Comparison of ENCODE assay signal across 8 mouse cellular contexts in the genomic region with DNA sequence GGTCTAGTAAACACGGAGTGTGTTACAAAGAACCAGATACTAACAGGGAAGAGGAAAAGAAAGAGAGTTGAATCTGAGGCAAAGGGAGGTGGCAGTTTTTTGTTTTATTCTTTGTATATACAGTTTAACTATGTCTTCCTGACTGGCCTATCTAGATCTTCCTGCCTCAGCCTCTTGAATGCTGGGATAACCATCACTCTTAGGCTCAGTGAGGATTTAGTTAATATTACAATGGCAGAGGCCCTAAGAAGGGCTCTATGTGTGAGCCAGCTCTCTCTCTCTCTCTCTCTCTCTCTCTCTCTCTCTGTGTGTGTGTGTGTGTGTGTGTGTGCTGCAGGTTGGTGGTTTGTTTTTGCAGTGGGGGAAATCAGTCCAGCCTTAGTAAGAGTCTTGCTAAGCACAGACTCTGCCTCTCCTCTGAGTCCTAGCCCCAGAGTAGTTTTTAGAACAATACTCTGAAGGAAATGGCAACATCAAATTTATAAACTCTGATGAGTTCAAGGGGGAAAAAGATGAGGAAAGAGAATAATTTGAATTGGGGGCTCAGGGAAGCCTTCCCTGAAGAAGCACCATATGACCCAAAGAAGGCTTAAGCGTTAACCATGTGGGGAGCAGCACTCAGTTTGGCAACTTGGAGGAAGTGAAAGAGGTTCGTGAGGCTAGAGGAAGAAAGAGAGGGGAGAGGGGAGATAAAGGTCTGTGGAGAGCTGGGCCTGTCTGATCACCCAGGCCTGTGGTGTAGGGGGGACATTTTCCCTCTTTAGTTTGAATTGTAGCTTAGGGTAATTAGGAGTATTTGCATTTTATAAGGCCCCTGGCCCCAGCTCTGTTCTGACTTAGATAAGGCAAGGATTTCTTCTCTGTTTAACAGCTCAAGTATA. TPM values are rescaled to one million over a fixed set of nuclear protein-coding genes. Genes with fewer than 3 reads are reported as not detected.
DNase-seq lines count a peak whose midpoint lies in the region; ATAC-seq and TF ChIP-seq lines count a peak whose summit lies in the region.

No protein-coding gene starts in this region.

- TF ChIP-seq CTCF in bone marrow macrophage, adult 2 months (IDR thresholded peaks at IDR 0.05; ENCODE audit: low read depth, low read length) = no peak

- no peaks in the 10 kb centered on the region for H3K36me3 ChIP-seq in heart, embryonic 11.5 days (ENCODE audit: control insufficient read depth, insufficient read depth, low read length)
- H3K36me3 ChIP-seq in intestine, embryonic 15.5 days = no peaks in the 10 kb centered on the region
- H3K36me3 ChIP-seq in midbrain, embryonic 15.5 days (replicated peaks) = no peaks in the 10 kb centered on the region

- H3K9ac ChIP-seq in heart, embryonic 11.5 days (ENCODE audit: low read depth, low read length) = no peak overlapping the region
- no peak overlapping the region for H3K9ac ChIP-seq in intestine, embryonic 15.5 days
- H3K9ac ChIP-seq in midbrain, embryonic 15.5 days = no peak overlapping the region

- peaks cover 30% of the 10 kb centered on the region for H3K4me1 ChIP-seq in heart, embryonic 11.5 days (ENCODE audit: control insufficient read depth, insufficient read depth, low read length)
- H3K4me1 ChIP-seq in bone marrow macrophage, adult 2 months (ENCODE audit: control insufficient read depth, insufficient read depth, low read length) = peaks cover 35% of the 10 kb centered on the region
- H3K4me1 ChIP-seq in intestine, embryonic 15.5 days (replicated peaks) = peaks cover 33% of the 10 kb centered on the region
- peaks cover 36% of the 10 kb centered on the region for H3K4me1 ChIP-seq in midbrain, embryonic 15.5 days

- no peak overlapping the region for H3K27ac ChIP-seq in heart, embryonic 11.5 days (ENCODE audit: low read depth, low read length)
- H3K27ac ChIP-seq in bone marrow macrophage, adult 2 months (ENCODE audit: insufficient read depth, low read depth, low read length) = peak overlapping the region; percentile 67
- H3K27ac ChIP-seq in intestine, embryonic 15.5 days = peak overlapping the region; percentile 44; the same call in 1 of the 2 replicates
- H3K27ac ChIP-seq in midbrain, embryonic 15.5 days = no peak overlapping the region

- peak overlapping the region; percentile 94; the same call in 1 of the 2 replicates for H3K4me3 ChIP-seq in heart, embryonic 11.5 days (ENCODE audit: low read depth, low read length)
- H3K4me3 ChIP-seq in bone marrow macrophage, adult 2 months (ENCODE audit: insufficient read depth, low read length) = peak overlapping the region; percentile 21
- no peak overlapping the region for H3K4me3 ChIP-seq in intestine, embryonic 15.5 days (replicated peaks)
- no peak overlapping the region for H3K4me3 ChIP-seq in midbrain, embryonic 15.5 days

- peak overlapping the region; percentile 80 for H3K4me2 ChIP-seq in heart, embryonic 11.5 days
- peak overlapping the region; percentile 83 for H3K4me2 ChIP-seq in intestine, embryonic 15.5 days (replicated peaks)
- peak overlapping the region; percentile 78; the same call in 1 of the 2 replicates for H3K4me2 ChIP-seq in midbrain, embryonic 15.5 days

- no peaks in the 10 kb centered on the region for H3K9me3 ChIP-seq in heart, embryonic 11.5 days (replicated peaks; ENCODE audit: control insufficient read depth, low read length)
- H3K9me3 ChIP-seq in intestine, embryonic 15.5 days = no peaks in the 10 kb centered on the region
- no peaks in the 10 kb centered on the region for H3K9me3 ChIP-seq in midbrain, embryonic 15.5 days

- H3K27me3 ChIP-seq in heart, embryonic 11.5 days (ENCODE audit: control insufficient read depth, insufficient read depth, low read length) = no peaks in the 10 kb centered on the region
- H3K27me3 ChIP-seq in intestine, embryonic 15.5 days (replicated peaks) = no peaks in the 10 kb centered on the region
- H3K27me3 ChIP-seq in midbrain, embryonic 15.5 days (replicated peaks) = no peaks in the 10 kb centered on the region

- no peak for DNase-seq in heart, postnatal 25 days (ENCODE audit: low spot score)
- no peak for DNase-seq in layer of hippocampus, adult 9-10 months (ENCODE audit: low spot score)
- DNase-seq in cerebellum, postnatal 25 days = no peak
- no peak for DNase-seq in embryo, embryonic 10.5 days (ENCODE audit: low spot score)

- ATAC-seq in heart, embryonic 11.5 days (replicated peaks; ENCODE audit: insufficient number of reproducible peaks, low FRiP score, low TSS enrichment) = no peak
- ATAC-seq in intestine, embryonic 15.5 days = no peak
- no peak for ATAC-seq in midbrain, embryonic 15.5 days (replicated peaks)

- TF ChIP-seq POLR2A in bone marrow macrophage, adult 2 months (IDR thresholded peaks at IDR 0.05; ENCODE audit: borderline replicate concordance, low read depth, low read length) = no peak

- intact Hi-C loops in heart, postnatal 25 days (cut with DNase I) = loop anchor here (2.0 to 10.0 kb wide), 3 partner anchors 97 to 349 kb away; partner anchors contain the start of gene Rps17

- WGBS in heart, embryonic 11.5 days (ENCODE audit: insufficient replicate concordance) = 40% methylated on average over 3 of the region's 3 CpGs
- 50% methylated on average over 3 of the region's 3 CpGs for WGBS in intestine, embryonic 15.5 days
- 72% methylated on average over 3 of the region's 3 CpGs for WGBS in midbrain, embryonic 15.5 days

RNA-seq across cellular contexts. Expression of gene Zfp592, which starts 2.0 kb away (rescaled TPM):
- polyA plus RNA-seq in heart, embryonic 11.5 days (2014; fragmentation: Nextera tagmentation; extraction: Ambion mirVana) = 12.4 and 13.4 TPM in 2 replicates
- total RNA-seq in heart, postnatal 25 days (2021) = 10 to 100 TPM; 13.8 to 15.7 TPM
- polyA plus RNA-seq in bone marrow macrophage, adult 2 months (2012; ENCODE audit: insufficient read depth, insufficient read length, missing spikeins) = 23.5 and 23.6 TPM in 2 replicates
- 9.8 and 10.7 TPM in 2 replicates for polyA plus RNA-seq in intestine, embryonic 15.5 days (2015; fragmentation: Nextera tagmentation; extraction: Ambion mirVana)
- 10.8 and 13.2 TPM in 2 replicates for polyA plus RNA-seq in midbrain, embryonic 15.5 days (2015; fragmentation: Nextera tagmentation; extraction: Ambion mirVana)

RNA-seq across cellular contexts. Expression of gene Sec11a, which starts 47.9 kb away (rescaled TPM):
- 135 and 186 TPM in 2 replicates for polyA plus RNA-seq in heart, embryonic 11.5 days (2014; fragmentation: Nextera tagmentation; extraction: Ambion mirVana)
- total RNA-seq in heart, postnatal 25 days (2021) = 10 to 100 TPM; 47.8 to 59.0 TPM
- 99.2 and 105 TPM in 2 replicates for polyA plus RNA-seq in bone marrow macrophage, adult 2 months (2012; ENCODE audit: insufficient read depth, insufficient read length, missing spikeins)
- polyA plus RNA-seq in intestine, embryonic 15.5 days (2015; fragmentation: Nextera tagmentation; extraction: Ambion mirVana) = 246 and 254 TPM in 2 replicates
- polyA plus RNA-seq in midbrain, embryonic 15.5 days (2015; fragmentation: Nextera tagmentation; extraction: Ambion mirVana) = 147 and 163 TPM in 2 replicates

Comparison
In these comparisons a context has a peak if more than half of its experiments do, and no peak if none do; other contexts are left out.
1. H3K27ac ChIP-seq: peak in bone marrow macrophage, adult 2 months (single experiment) and intestine, embryonic 15.5 days (single experiment); none in heart, embryonic 11.5 days (single experiment) and midbrain, embryonic 15.5 days (single experiment).
2. H3K4me3 ChIP-seq: peak in heart, embryonic 11.5 days (single experiment) and bone marrow macrophage, adult 2 months (single experiment); none in intestine, embryonic 15.5 days (single experiment) and midbrain, embryonic 15.5 days (single experiment).
3. Peak in every context shown above with its lines, with median percentiles within 50 percentile points of each other: H3K4me2 ChIP-seq.